ENCODE assay signal across 8 mouse cellular contexts in genomic region chr9:106819201-106819600, GRCm38 (mm10). TPM values are rescaled to one million over a fixed set of nuclear protein-coding genes. Genes with fewer than 3 reads are reported as not detected.
DNase-seq lines count a peak whose midpoint lies in the region; TF ChIP-seq lines count a peak whose summit lies in the region.

No protein-coding gene starts in this region.

- peak; percentile 42; the same call in 1 of the 2 replicates for TF ChIP-seq CTCF in liver, adult 2 months (IDR thresholded peaks at IDR 0.05; ENCODE audit: low read depth, low read length)
- peak; percentile 25; the same call in 1 of the 2 replicates for TF ChIP-seq CTCF in bone marrow, adult 2 months (IDR thresholded peaks at IDR 0.05; ENCODE audit: control insufficient read depth, insufficient read depth, low read length)

- no peak for TF ChIP-seq POLR2A in liver, adult 2 months (IDR thresholded peaks at IDR 0.05; ENCODE audit: extremely low read depth, insufficient read depth, low read length)
- TF ChIP-seq POLR2A in bone marrow, adult 2 months (IDR thresholded peaks at IDR 0.05; ENCODE audit: borderline replicate concordance, control insufficient read depth, low read depth, low read length), result no peak

- H3K4me1 ChIP-seq in liver, adult 2 months (ENCODE audit: control insufficient read depth, insufficient read depth, low read length), result peaks cover 11% of the 10 kb centered on the region; the same call in 1 of the 2 replicates
- no peaks in the 10 kb centered on the region; the same call in 1 of the 2 replicates for H3K4me1 ChIP-seq in bone marrow, adult 2 months (ENCODE audit: control insufficient read depth, insufficient read depth, low read length)

- DNase-seq in embryo, embryonic 10 days (ENCODE audit: low spot score), result peak; percentile 15
- no peak for DNase-seq in embryo, embryonic 9.5 days (ENCODE audit: extremely low spot score)
- peak; percentile 24 for DNase-seq in liver, adult 2 months (ENCODE audit: extremely low read depth, low read depth, low spot score)
- DNase-seq in liver, result no peak
- DNase-seq in lung, postnatal 36 days, result peak; percentile 25
- DNase-seq in gastrocnemius, postnatal 4 days (ENCODE audit: low spot score in 2 of 2), result no peak
- no peak for DNase-seq in Muller cell, postnatal 12 days (ENCODE audit: inconsistent ontology term)

- no peak overlapping the region for H3K27ac ChIP-seq in liver, adult 2 months (replicated peaks; ENCODE audit: insufficient read depth, low read depth, low read length)
- H3K27ac ChIP-seq in bone marrow, adult 2 months (ENCODE audit: control insufficient read depth, insufficient read depth, low read depth, low read length, poor library complexity), result no peak overlapping the region

- H3K9ac ChIP-seq in liver, adult 2 months (ENCODE audit: low read depth, low read length), result no peak overlapping the region

- WGBS in liver, adult 2 months, result 88% methylated on average over 1 of the region's 1 CpGs
- WGBS in bone marrow, adult 2 months, result 84% methylated on average over 1 of the region's 1 CpGs

- H3K27me3 ChIP-seq in liver, adult 2 months (ENCODE audit: control insufficient read depth, insufficient read depth, low read length), result no peaks in the 10 kb centered on the region

- H3K36me3 ChIP-seq in liver, adult 2 months (ENCODE audit: control insufficient read depth, insufficient read depth, low read length), result no peaks in the 10 kb centered on the region

- H3K4me3 ChIP-seq in liver, adult 2 months (ENCODE audit: insufficient read depth, low read depth, low read length), result no peak overlapping the region
- H3K4me3 ChIP-seq in bone marrow, adult 2 months (replicated peaks; ENCODE audit: control insufficient read depth, low read depth, low read length), result no peak overlapping the region

- H3K79me2 ChIP-seq in liver, adult 2 months (ENCODE audit: control insufficient read depth, insufficient read depth, low read length), result no peaks in the 10 kb centered on the region

RNA-seq across cellular contexts. Expression of gene Dcaf1, which starts 2.5 kb away (rescaled TPM):
- 14.2 and 14.9 TPM in 2 replicates for total RNA-seq in liver, adult 2 months (2014; rRNA removed)
- 7.7 and 12.0 TPM in 2 replicates for polyA plus RNA-seq in liver, adult 2 months (2012; rRNA removed)
- polyA plus RNA-seq in bone marrow, adult 2 months (2011; ENCODE audit: insufficient read depth, insufficient read length, low replicate concordance, missing spikeins), result 8.0 and 21.5 TPM in 2 replicates
- total RNA-seq in gastrocnemius, postnatal 4 days (2021), result 10 to 100 TPM; 16.9 to 22.7 TPM

RNA-seq across cellular contexts. Expression of gene Rad54l2, which starts 30.2 kb away (rescaled TPM):
- total RNA-seq in liver, adult 2 months (2014; rRNA removed), result 8.1 and 8.9 TPM in 2 replicates
- 16.4 and 21.5 TPM in 2 replicates for polyA plus RNA-seq in liver, adult 2 months (2012; rRNA removed)
- 4.4 and 11.9 TPM in 2 replicates for polyA plus RNA-seq in bone marrow, adult 2 months (2011; ENCODE audit: insufficient read depth, insufficient read length, low replicate concordance, missing spikeins)
- 10 to 100 TPM; 13.6 to 15.0 TPM for total RNA-seq in gastrocnemius, postnatal 4 days (2021)

Comparison
In these comparisons a context has a peak if more than half of its experiments do, and no peak if none do; other contexts are left out.
1. DNase-seq: peak in embryo, embryonic 10 days (single experiment), liver, adult 2 months (single experiment) and lung, postnatal 36 days (single experiment); none in embryo, embryonic 9.5 days (single experiment), liver (single experiment), gastrocnemius, postnatal 4 days (0 of 2) and Muller cell, postnatal 12 days (single experiment).